Mouse (Mus musculus): ENCODE measurements around the gene Tnnt3.

DNA sequence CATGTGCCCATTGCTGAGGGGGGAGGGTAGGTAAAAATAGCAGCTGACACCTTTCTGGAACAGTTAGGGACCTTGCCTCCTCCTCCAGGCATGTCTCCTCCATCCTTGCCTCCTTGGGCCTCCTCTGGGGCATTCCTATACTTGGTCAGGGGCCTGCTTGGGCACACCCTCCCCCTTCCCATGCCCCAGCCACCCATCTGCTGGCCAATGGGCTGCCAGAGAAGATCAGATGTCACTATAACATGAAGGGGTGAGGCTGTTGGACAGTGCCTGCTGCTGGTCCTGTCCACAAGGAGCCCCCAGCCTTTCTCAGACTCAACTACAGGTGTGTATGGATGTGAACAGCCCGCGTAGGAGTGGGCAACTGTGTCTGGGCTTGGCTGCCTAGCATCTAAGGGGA is at the start of gene Tnnt3:
- TF ChIP-seq CTCF (conservative IDR thresholded peaks at IDR 0.05 in 1 of 2, IDR thresholded peaks at IDR 0.05 in 1 of 2; ENCODE audit: low read depth in 2 of 2, low read length in 2 of 2) (no peak), POLR2A (IDR thresholded peaks at IDR 0.05; ENCODE audit: low read depth, low read length) (no peak), BHLHE40 (IDR thresholded peaks at IDR 0.05; ENCODE audit: low read depth, low read length) (no peak), NRF1 (IDR thresholded peaks at IDR 0.05; ENCODE audit: low read depth, low read length) (no peak), NELFE (IDR thresholded peaks at IDR 0.05; ENCODE audit: low read depth, low read length) (no peak), USF1 (IDR thresholded peaks at IDR 0.05; ENCODE audit: low read depth, low read length) (no peak), CHD2 (IDR thresholded peaks at IDR 0.05; ENCODE audit: low read length) (no peak), EP300 (IDR thresholded peaks at IDR 0.05; ENCODE audit: low read length) (no peak), HCFC1 (IDR thresholded peaks at IDR 0.05; ENCODE audit: low read depth, low read length) (no peak), KAT2A (IDR thresholded peaks at IDR 0.05; ENCODE audit: insufficient replicate concordance, low read length) (no peak), MYC (IDR thresholded peaks at IDR 0.05; ENCODE audit: low read depth, low read length) (no peak), ZKSCAN1 (IDR thresholded peaks at IDR 0.05; ENCODE audit: borderline replicate concordance, low read depth, low read length) (no peak)

Data from CH12.LX (cell line).